Mouse (Mus musculus): ENCODE measurements around the gene Brpf1.

DNA sequence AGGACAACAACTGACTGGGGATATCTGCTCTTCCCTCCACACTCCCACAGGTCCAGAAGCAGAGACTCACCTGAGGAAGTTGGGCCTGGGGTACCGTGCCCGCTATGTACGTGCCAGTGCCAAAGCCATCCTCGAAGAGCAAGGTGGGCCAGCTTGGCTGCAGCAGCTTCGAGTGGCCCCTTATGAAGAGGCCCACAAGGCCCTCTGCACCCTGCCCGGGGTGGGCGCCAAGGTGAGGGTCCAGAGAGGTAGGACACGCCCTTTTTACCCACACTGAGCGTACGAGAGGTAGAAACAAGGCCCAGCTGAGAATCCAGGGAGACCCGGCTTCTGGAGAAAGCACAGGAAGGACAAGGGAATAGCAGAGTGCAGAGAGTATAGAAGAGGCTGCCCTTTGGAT, 24.8 kb downstream of the Brpf1 start:
- no peak for TF ChIP-seq POLR2A (IDR thresholded peaks at IDR 0.05; ENCODE audit: borderline replicate concordance, extremely low read depth, insufficient read depth, insufficient read length, poor library complexity, severe bottlenecking)
- no peak for TF ChIP-seq CTCF (IDR thresholded peaks at IDR 0.05; ENCODE audit: borderline replicate concordance, extremely low read depth, insufficient read depth, insufficient read length)

Measured in brain, embryonic 14.5 days (tissue).